Mouse (Mus musculus) heart, postnatal 0 days (tissue): ENCODE measurements around the gene Maats1. TPM values are rescaled to one million over a fixed set of nuclear protein-coding genes. Genes with fewer than 3 reads are reported as not detected.

ENCODE experiments used
- ATAC-seq: fragments of 200-750 bp; cut with Nextera tagmentation; 2 replicates; pipeline ENCODE4 v1.8.0; 2017; ENCODE audit warnings: low read depth, moderate number of reproducible peaks, moderate library complexity; ENCODE audit not compliant: insufficient read depth
- DNase-seq: peaks from one replicate; pipeline ENCODE4 v3.0.0-alpha.2; 2016; ENCODE audit warnings: low spot score
- H3K27ac ChIP-seq: fragments of 300-500 bp; sonication (generic); 2 replicates; pipeline ENCODE4 v1.5.1; 2014; ENCODE audit warnings: low read depth, mild to moderate bottlenecking
- H3K27me3 ChIP-seq: fragments of 300-500 bp; sonication (generic); 2 replicates; pipeline ENCODE4 v1.6.1; 2014; ENCODE audit warnings: low read length, mixed read lengths; ENCODE audit not compliant: control insufficient read depth, insufficient read depth
- H3K36me3 ChIP-seq: fragments of 300-500 bp; sonication (generic); replicated peaks from 2 replicates; pipeline ENCODE4 v1.6.1; 2014; ENCODE audit warnings: low read length, mixed read lengths; ENCODE audit not compliant: control insufficient read depth, insufficient read depth
- H3K4me1 ChIP-seq: fragments of 300-500 bp; sonication (generic); 2 replicates; pipeline ENCODE4 v1.6.1; 2014; ENCODE audit warnings: antibody characterized with exemption; ENCODE audit not compliant: control insufficient read depth, insufficient read depth
- H3K4me2 ChIP-seq: fragments of 300-500 bp; sonication (generic); 2 replicates; pipeline ENCODE4 v1.6.1; 2014; ENCODE audit warnings: low read depth, mild to moderate bottlenecking, low read length, moderate library complexity
- H3K4me3 ChIP-seq: fragments of 300-500 bp; sonication (generic); 2 replicates; pipeline ENCODE4 v1.5.1; 2014; ENCODE audit warnings: low read depth, low read length
- H3K9ac ChIP-seq: fragments of 300-500 bp; sonication (generic); replicated peaks from 2 replicates; pipeline ENCODE4 v1.6.1; 2014; ENCODE audit warnings: low read depth, low read length, mixed read lengths
- H3K9me3 ChIP-seq: fragments of 300-500 bp; sonication (generic); replicated peaks from 2 replicates; pipeline ENCODE4 v1.6.1; 2016; ENCODE audit warnings: low read length; ENCODE audit not compliant: control insufficient read depth
- CTCF ChIP-seq: IDR thresholded peaks from 2 replicates; pipeline ENCODE4 v1.5.1; 2016; ENCODE audit warnings: antibody characterized with exemption, control low read depth, low read depth
- EP300 ChIP-seq: IDR thresholded peaks from 2 replicates; pipeline ENCODE4 v1.6.1; 2016; ENCODE audit warnings: antibody characterized with exemption, low read depth
- WGBS: fragments of 180-500 bp; shearing (Covaris S2); extraction: QIAGEN DNeasy Blood & Tissue Kit; methylation state at CpG from one replicate; pipeline ENCODE4 v1.1.7; 2014; 5-methylcytosine and 5-hydroxymethylcytosine counted together
- polyA plus RNA-seq: library from polyadenylated mRNA; unstranded; fragments of >200 nt; fragmentation: Nextera tagmentation; extraction: Ambion mirVana; gene quantifications from 2 replicates; pipeline ENCODE4 v1.2.1, GENCODE M21; 2015
- total RNA-seq: library from RNA; depleted of rRNA; stranded (reverse); fragments of >200 nt; gene quantifications from 2 replicates; pipeline ENCODE4 v1.2.3, GENCODE M21; 2014; ENCODE audit warnings: low replicate concordance

Maats1 gene
- total and polyA plus RNA-seq, 2 experiments from 2014 or later: 0.15 TPM; not detected in 1

DNA sequence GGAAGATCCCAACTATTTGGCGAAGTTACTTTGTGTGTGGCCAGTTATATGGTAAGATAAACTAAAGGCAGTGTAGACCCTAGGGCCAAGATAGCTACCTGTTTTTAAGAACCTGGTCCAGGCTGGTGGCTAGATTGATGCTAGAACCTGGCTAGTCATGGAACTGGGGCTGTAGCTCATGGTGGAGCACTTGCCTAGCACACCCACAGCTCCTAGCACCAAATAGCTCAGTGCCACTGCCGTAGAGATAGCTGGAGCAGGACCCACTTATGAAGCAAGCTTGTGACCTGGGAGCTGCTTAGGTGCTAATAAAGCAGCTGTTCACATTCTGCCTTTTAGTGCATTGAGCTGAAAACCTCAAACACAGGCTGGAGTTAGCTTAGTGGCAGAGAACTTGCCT, 11.7 kb upstream of the Maats1 start:
- Histone ChIP-seq H3K27ac (peak overlapping the region; percentile 43), H3K36me3 (peaks cover 12% of the 10 kb centered on the region; the same call in 1 of the 2 replicates), H3K4me1 (peaks cover 11% of the 10 kb centered on the region), H3K4me3 (no peak overlapping the region), H3K27me3 (no peaks in the 10 kb centered on the region), H3K4me2 (no peak overlapping the region), H3K9ac (no peak overlapping the region), H3K9me3 (no peaks in the 10 kb centered on the region)
- DNase-seq (no peak), ATAC-seq (no peak)
- no peak for TF ChIP-seq EP300
- no peak for TF ChIP-seq CTCF
- WGBS: 57% methylated on average over 2 of the region's 2 CpGs

- Histone ChIP-seq H3K9ac (no peak overlapping the region), H3K4me1 (peaks cover 17% of the 10 kb centered on the region), H3K9me3 (no peaks in the 10 kb centered on the region), H3K27ac (peak overlapping the region; percentile 48; the same call in 1 of the 2 replicates), H3K27me3 (no peaks in the 10 kb centered on the region), H3K4me3 (no peak overlapping the region), H3K36me3 (peaks cover 12% of the 10 kb centered on the region; the same call in 1 of the 2 replicates), H3K4me2 (no peak overlapping the region)
- TF ChIP-seq CTCF (no peak), EP300 (no peak)
- ATAC-seq (no peak), DNase-seq (no peak)
Observed at GRCm38 (mm10) chr16:38352851-38353250, 10.9 kb upstream of the Maats1 start.

GRCm38 (mm10) chr16:38352031-38352430, 10.1 kb upstream of the Maats1 start:
- Histone ChIP-seq H3K4me2 (peak overlapping the region; percentile 19), H3K9ac (peak overlapping the region; percentile 25; the same call in 1 of the 2 replicates), H3K27ac (peak overlapping the region; percentile 87), H3K27me3 (no peaks in the 10 kb centered on the region), H3K9me3 (no peaks in the 10 kb centered on the region), H3K4me3 (no peak overlapping the region), H3K4me1 (peaks cover 22% of the 10 kb centered on the region), H3K36me3 (peaks cover 12% of the 10 kb centered on the region; the same call in 1 of the 2 replicates)
- ATAC-seq: peak; percentile 7; the same call in 1 of the 2 replicates
- 26% methylated on average over 7 of the region's 7 CpGs for WGBS
- DNase-seq: no peak
- TF ChIP-seq EP300 (no peak), CTCF (no peak)

DNA sequence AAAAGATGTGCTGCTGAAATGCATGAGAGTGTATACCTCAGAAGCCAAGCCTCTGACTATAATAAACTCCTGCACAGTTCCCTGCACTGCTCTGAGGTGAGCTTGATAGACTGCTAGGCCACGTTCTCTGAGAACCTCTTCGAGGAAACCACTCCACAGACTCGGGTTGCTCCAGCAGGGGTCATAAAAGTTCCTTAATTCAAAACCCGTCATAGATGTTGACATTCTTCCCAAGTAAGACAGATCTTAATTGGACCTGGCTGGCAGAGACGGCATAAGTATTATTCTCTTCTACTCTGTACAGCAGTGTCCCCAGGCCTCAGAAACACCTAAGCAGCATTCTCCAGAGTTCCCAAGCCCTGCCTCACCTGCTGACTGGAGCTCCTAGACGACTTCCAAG, 9.0 kb upstream of the Maats1 start:
- ATAC-seq (peak; percentile 24; the same call in 1 of the 2 replicates), DNase-seq (no peak)
- 28% methylated on average over 6 of the region's 6 CpGs for WGBS
- no peak overlapping the region for H3K4me2 ChIP-seq
- H3K4me1 ChIP-seq: peaks cover 27% of the 10 kb centered on the region
- no peaks in the 10 kb centered on the region for H3K9me3 ChIP-seq
- peak overlapping the region; percentile 87 for H3K27ac ChIP-seq
- peak overlapping the region; percentile 30; the same call in 1 of the 2 replicates for H3K9ac ChIP-seq
- no peaks in the 10 kb centered on the region for H3K27me3 ChIP-seq
- peaks cover 12% of the 10 kb centered on the region; the same call in 1 of the 2 replicates for H3K36me3 ChIP-seq
- TF ChIP-seq CTCF: no peak
- no peak for TF ChIP-seq EP300
- no peak overlapping the region for H3K4me3 ChIP-seq

DNA sequence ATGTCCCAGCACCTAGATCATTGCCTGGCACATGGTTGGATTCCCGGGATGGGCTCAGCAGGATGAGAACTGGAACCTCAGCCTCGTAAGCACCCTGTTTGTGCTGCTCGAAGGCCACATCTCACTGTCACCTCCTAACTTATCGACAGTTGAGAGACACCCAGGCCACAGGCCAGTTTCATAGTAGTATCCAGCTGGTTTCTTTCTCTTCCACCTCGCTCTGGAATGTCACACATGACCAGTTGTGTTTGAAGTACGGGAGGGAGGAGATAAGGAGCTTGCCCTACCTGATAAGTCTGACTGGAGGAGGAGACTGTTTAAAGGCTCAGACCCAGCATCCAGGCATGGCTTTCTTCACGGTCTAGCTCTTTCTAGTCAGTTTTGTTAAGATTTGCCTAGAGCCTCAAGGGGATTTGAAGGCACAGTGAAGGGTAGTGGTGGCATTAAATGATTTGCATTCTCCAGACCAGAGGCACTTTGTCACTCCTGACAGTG, 8.5 kb upstream of the Maats1 start:
- H3K9ac ChIP-seq: 0 out of 2 replicates have a peak overlapping the region, but pooled peaks have one; percentile 29
- no peak overlapping the region for H3K4me3 ChIP-seq
- H3K9me3 ChIP-seq: no peaks in the 10 kb centered on the region
- ATAC-seq (peak; percentile 84), DNase-seq (peak; percentile 91)
- no peak for TF ChIP-seq CTCF
- TF ChIP-seq EP300: peak; percentile 100
- no peak overlapping the region for H3K4me2 ChIP-seq
- H3K36me3 ChIP-seq: peaks cover 12% of the 10 kb centered on the region; the same call in 1 of the 2 replicates
- H3K27ac ChIP-seq: peak overlapping the region; percentile 87
- H3K27me3 ChIP-seq: no peaks in the 10 kb centered on the region
- WGBS: 8% methylated on average over 7 of the region's 7 CpGs
- peaks cover 27% of the 10 kb centered on the region for H3K4me1 ChIP-seq

GRCm38 (mm10) chr16:38349881-38350280, 7.9 kb upstream of the Maats1 start:
- ATAC-seq (no peak), DNase-seq (no peak)
- WGBS: 62% methylated on average over 2 of the region's 2 CpGs
- Histone ChIP-seq H3K4me3 (no peak overlapping the region), H3K9me3 (no peaks in the 10 kb centered on the region), H3K9ac (peak overlapping the region; percentile 29; the same call in 1 of the 2 replicates), H3K4me2 (no peak overlapping the region), H3K27ac (peak overlapping the region; percentile 87), H3K27me3 (no peaks in the 10 kb centered on the region), H3K36me3 (peaks cover 12% of the 10 kb centered on the region; the same call in 1 of the 2 replicates), H3K4me1 (peaks cover 30% of the 10 kb centered on the region)
- no peak for TF ChIP-seq CTCF
- TF ChIP-seq EP300: no peak
